Mouse (Mus musculus) liver, embryonic 14.5 days (tissue): Measurements from ENCODE around the gene Slc6a17.

Source experiments
- CTCF ChIP-seq: IDR thresholded peaks from 2 replicates; pipeline ENCODE4 v1.5.1; 2016; ENCODE audit warnings: antibody characterized with exemption, low read depth, control low read depth
- EP300 ChIP-seq: IDR thresholded peaks from 2 replicates; pipeline ENCODE4 v1.6.1; 2016; ENCODE audit warnings: antibody characterized with exemption, low read depth

GRCm38 (mm10) chr3:107462160-107462559 is 55.7 kb downstream of the Slc6a17 start:
- TF ChIP-seq CTCF (peak; percentile 89), EP300 (no peak)
